Mouse (Mus musculus) liver, postnatal 0 days (tissue): ENCODE measurements around the gene Atf7ip.
A peak's percentile ranks its signal among the peaks of the same experiment; 100 is the strongest.

ENCODE experiments used
- CTCF ChIP-seq: sonication (generic); IDR thresholded peaks from 2 replicates; pipeline ENCODE4 v1.5.1; 2016; ENCODE audit warnings: antibody characterized with exemption, low read depth
- EP300 ChIP-seq: IDR thresholded peaks from 2 replicates; pipeline ENCODE4 v1.6.1; 2016; ENCODE audit warnings: antibody characterized with exemption, low read depth, mild to moderate bottlenecking

- TF ChIP-seq EP300 = no peak
- TF ChIP-seq CTCF = peak; percentile 82
Observed at GRCm38 (mm10) chr6:136465959-136466381, 40.0 kb upstream of the Atf7ip start.
